Mouse (Mus musculus) gastrocnemius, adult 18-20 months (tissue): ENCODE measurements around the gene Rsf1. TPM values are rescaled to one million over a fixed set of nuclear protein-coding genes. Genes with fewer than 3 reads are reported as not detected.

Source experiments
- DNase-seq: peaks from one replicate; pipeline ENCODE4 v3.0.0; 2021; ENCODE audit warnings: low spot score
- total RNA-seq, 2 experiments: library from RNA; stranded (reverse); gene quantifications; 2 replicates each; pipeline ENCODE4 v1.2.3; 2021

Rsf1 gene
- total RNA-seq, 2 experiments from 2014 or later, result 13.1 to 16.2 TPM

- DNase-seq, result no peak
Observed at GRCm38 (mm10) chr7:97629351-97629750, 49.7 kb downstream of the Rsf1 start.

- no peak for DNase-seq
Observed at GRCm38 (mm10) chr7:97631290-97631689, 51.6 kb downstream of the Rsf1 start.

- DNase-seq, result no peak
Observed at GRCm38 (mm10) chr7:97632897-97633296, 53.2 kb downstream of the Rsf1 start.

- no peak for DNase-seq
Observed at GRCm38 (mm10) chr7:97645060-97645459, 65.4 kb downstream of the Rsf1 start.

- DNase-seq, result no peak
Observed at GRCm38 (mm10) chr7:97647656-97648055, 68.0 kb downstream of the Rsf1 start.

GRCm38 (mm10) chr7:97650729-97651128, 71.0 kb downstream of the Rsf1 start:
- DNase-seq, result no peak

- DNase-seq, result no peak
Observed at GRCm38 (mm10) chr7:97656144-97656543, 76.5 kb downstream of the Rsf1 start.

- DNase-seq, result no peak
Observed at GRCm38 (mm10) chr7:97661634-97662033, 81.9 kb downstream of the Rsf1 start.

GRCm38 (mm10) chr7:97679239-97679638, 99.5 kb downstream of the Rsf1 start:
- DNase-seq, result peak; percentile 17

- DNase-seq, result no peak
Observed at GRCm38 (mm10) chr7:97687831-97688230, 108.1 kb downstream of the Rsf1 start.

- no peak for DNase-seq
Observed at GRCm38 (mm10) chr7:97695441-97695840, 115.8 kb downstream of the Rsf1 start.

- no peak for DNase-seq
Observed at GRCm38 (mm10) chr7:97696133-97696505, 116.4 kb downstream of the Rsf1 start.

GRCm38 (mm10) chr7:97696506-97697254, 117.0 kb downstream of the Rsf1 start, which contains the start of gene Clns1a:
TSS of gene Clns1a (plus strand) at chr7:97696634.
- peak; percentile 95 for DNase-seq

GRCm38 (mm10) chr7:97700173-97700572, 120.5 kb downstream of the Rsf1 start:
- no peak for DNase-seq

- DNase-seq, result no peak
Observed at GRCm38 (mm10) chr7:97701106-97701505, 121.4 kb downstream of the Rsf1 start.

GRCm38 (mm10) chr7:97707123-97707522, 127.4 kb downstream of the Rsf1 start:
- DNase-seq, result peak; percentile 25

GRCm38 (mm10) chr7:97707809-97708208, 128.1 kb downstream of the Rsf1 start:
- no peak for DNase-seq

GRCm38 (mm10) chr7:97709204-97709603, 129.5 kb downstream of the Rsf1 start:
- no peak for DNase-seq

- no peak for DNase-seq
Observed at GRCm38 (mm10) chr7:97714651-97715050, 135.0 kb downstream of the Rsf1 start.

GRCm38 (mm10) chr7:97717326-97717725, 137.6 kb downstream of the Rsf1 start:
- no peak for DNase-seq

GRCm38 (mm10) chr7:97719078-97719477, 139.4 kb downstream of the Rsf1 start:
- no peak for DNase-seq

GRCm38 (mm10) chr7:97720109-97720508, 140.4 kb downstream of the Rsf1 start:
- DNase-seq, result no peak

GRCm38 (mm10) chr7:97722278-97722918, 142.7 kb downstream of the Rsf1 start:
- DNase-seq, result no peak
